Mouse (Mus musculus) MN1 (cell line): ENCODE measurements around the gene Entpd3.
A peak's percentile ranks its signal among the peaks of the same experiment; 100 is the strongest.

ENCODE experiments used
- DNase-seq: peaks from one replicate; pipeline ENCODE4 v3.0.0-alpha.2; 2016; ENCODE audit warnings: low spot score

Entpd3 gene

GRCm38 (mm10) chr9:120539662-120540251 lies at the start of gene Entpd3:
Gene Entpd3 (plus strand): TSS chr9:120539818.
- DNase-seq: peak; percentile 45

- DNase-seq: no peak
Observed at GRCm38 (mm10) chr9:120491509-120491908, 48.1 kb upstream of the Entpd3 start.

GRCm38 (mm10) chr9:120492010-120492399 lies 47.6 kb upstream of the Entpd3 start, which contains the start of gene Eif1b:
Gene Eif1b (plus strand): TSS chr9:120492232.
- DNase-seq: peak; percentile 12

- peak; percentile 79 for DNase-seq
Observed at GRCm38 (mm10) chr9:120492400-120493351, 46.9 kb upstream of the Entpd3 start.

DNA sequence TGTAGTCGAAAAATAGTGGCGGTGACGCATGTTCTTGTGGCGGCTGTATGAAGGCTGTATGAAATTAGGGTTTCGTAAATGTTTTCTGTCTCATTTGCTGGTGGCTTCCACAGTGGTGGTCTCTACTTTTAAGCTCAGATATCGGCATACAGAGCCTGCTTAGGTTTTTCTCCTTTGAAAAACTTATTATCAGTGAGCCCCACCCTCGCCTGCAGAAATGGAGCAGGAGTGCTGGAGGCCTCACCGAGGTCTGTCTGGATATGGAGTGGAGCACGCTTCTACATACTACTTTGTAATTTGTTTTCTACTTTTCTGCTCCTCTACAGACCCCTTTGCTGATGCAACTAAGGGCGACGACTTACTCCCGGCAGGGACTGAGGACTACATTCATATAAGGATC lies 45.8 kb upstream of the Entpd3 start:
- no peak for DNase-seq

DNA sequence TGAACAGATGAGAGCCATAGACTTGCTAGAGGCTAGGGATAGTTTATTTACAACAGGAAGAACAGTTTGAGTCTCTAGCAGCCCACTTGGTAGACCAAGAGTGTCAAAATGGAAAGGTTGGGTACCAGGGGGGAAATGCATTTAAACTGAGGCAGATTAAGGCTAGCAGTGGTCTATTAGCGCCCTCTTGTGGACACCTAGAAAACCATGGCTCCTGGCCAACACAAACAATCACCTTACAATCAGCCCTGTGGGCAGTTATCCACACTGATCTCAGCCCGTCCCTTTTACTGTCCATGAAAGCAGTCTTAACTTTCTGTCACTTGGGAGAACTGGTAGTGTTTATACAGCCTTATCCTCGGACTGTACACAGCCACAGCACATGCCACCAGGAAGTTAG lies 42.9 kb upstream of the Entpd3 start:
- peak; percentile 75 for DNase-seq

DNA sequence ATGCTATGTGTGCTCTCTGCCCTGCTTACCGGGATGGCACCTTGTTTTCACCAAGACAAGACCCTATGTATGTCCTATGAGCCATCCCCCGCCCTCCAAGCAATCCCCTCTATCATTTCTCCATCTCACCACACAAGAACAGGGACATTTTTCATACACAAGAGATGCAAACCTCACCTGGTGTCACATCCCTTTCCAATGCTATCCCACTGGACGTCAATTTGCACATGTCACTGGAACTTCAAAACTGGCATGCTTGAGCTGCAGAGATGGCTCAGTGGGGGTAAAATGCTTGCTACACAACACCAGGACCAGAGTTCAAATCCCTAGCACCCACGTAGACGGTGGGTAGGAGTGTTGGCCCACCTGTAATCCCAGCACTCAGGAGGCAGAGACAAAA lies 41.6 kb upstream of the Entpd3 start:
- no peak for DNase-seq

DNA sequence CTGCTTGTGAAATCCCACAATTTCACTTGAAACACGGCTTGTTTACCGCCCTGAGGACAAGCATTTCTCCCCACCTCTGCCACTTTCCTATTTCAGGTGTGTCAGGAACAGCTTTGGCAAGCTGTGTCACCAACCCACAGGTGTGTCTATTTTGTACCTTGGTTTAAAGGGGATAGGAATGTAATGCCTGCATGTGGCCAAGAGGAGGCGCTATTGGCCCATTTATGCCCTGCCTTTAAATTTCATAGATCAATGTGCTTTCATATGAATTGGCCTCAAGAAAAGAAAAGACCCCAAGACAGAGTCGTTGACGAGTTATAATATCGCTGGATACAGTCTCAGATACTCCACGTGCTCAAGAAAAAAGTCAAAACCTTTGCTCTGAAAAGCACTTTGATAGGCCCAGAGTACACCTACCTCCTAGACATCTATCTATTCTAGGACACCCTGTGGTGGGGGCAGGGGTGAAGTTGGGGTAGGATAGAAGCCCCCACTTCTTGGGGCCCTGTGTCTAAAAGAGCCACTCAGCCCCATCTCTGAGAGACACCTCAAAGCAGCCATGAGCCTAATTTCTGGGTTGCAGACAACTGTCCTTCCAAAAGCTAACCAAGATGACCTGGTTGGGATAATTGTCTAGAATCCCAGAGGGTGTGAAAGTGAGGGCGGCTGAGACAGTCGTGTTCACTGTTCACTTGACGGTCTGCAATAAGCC lies 38.3 kb upstream of the Entpd3 start:
- DNase-seq: peak; percentile 57

- DNase-seq: peak; percentile 89
Observed at GRCm38 (mm10) chr9:120502013-120502412, 37.6 kb upstream of the Entpd3 start.

GRCm38 (mm10) chr9:120504423-120504822 lies 35.2 kb upstream of the Entpd3 start:
- DNase-seq: no peak

GRCm38 (mm10) chr9:120511781-120512180 lies 27.8 kb upstream of the Entpd3 start:
- no peak for DNase-seq

DNA sequence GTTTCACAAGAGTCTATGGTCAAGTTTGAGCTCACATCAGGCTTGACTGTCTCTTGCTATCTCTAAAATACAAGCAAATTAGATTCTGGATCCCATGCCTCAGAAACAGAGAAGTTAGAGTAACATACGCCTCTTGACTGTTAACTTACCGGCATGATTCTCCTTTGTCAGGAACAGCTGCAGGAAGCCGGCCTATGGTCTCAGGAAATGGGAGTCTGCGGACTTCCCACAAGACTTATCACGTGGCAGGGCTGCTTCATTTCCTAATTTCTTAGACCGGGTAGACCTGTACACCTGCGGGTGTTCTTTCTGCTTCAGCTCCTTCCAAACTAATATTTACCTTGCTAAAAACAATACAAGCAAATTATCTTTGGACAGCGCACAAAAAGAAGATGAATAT lies 22.9 kb upstream of the Entpd3 start:
- no peak for DNase-seq

DNA sequence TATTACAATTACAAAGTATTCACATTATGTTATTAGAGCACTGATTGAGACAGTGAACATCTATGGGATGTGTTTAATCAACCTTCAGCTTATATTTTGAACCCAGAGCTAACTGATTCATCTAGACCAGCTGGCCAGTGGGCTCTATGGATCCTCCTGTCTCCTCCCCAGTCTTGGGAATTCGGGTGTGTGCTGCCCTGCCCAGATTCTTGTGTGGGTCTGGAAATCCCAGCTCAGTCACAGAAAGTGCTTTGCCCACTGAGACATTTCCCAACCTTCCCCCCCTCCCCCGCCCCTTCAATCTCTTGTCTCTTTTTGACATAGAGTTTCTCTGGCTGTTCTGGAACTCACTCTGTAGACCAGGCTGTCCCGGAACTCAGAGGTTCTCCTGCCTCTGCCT lies 20.7 kb upstream of the Entpd3 start:
- DNase-seq: no peak

DNA sequence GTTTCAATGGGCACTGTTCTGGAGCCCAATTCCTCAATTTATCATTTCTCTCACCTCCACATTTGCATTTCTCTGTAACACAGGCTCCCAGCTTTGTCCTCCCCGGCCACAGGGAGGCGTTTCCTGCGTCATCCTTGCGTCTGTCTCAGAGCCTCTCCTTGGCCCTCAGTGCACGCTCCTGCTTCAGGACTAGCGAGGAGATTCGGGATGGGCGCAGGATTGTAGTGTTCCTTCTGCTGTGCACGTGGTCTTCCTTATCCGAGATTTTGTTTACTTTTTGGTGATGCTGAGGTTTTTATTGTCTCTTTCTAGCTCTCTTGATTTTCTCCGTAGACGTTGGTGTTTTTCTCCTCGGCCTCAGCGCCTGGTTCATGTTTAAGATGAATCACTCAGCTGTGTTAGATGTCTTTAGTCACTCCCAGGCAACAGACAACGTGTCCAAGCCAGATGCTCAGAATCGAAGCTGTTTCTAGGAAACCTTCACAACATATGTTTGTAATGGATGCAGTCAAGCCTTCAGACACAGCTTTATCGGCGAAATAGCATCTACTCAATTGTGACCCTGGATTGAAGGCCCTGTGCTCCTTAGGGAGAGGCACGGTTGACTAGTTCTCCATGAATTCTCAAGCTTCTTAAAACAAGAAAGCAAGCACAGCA lies 20.0 kb upstream of the Entpd3 start:
- DNase-seq: peak; percentile 90

- no peak for DNase-seq
Observed at GRCm38 (mm10) chr9:120521161-120521560, 18.5 kb upstream of the Entpd3 start.

DNA sequence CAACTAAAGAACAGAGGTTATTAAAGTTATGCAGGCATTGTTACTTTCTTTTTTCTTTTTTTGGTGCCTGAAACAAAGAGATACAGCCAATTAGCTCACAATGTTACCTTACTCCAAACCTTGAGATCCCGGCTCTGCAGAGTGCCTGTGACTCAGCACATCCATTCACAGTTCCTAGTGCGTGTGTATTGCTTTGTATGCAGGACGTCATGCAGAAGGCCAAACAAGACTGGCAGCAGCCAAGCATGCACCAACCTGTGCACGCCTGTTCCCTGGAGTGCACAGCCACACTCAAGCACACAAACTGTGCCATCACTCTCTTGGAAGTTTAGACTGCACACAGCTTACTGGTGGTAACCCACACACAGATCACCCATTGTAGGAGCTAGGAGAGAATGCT lies 12.3 kb upstream of the Entpd3 start:
- no peak for DNase-seq

GRCm38 (mm10) chr9:120527919-120528318 lies 11.7 kb upstream of the Entpd3 start:
- DNase-seq: no peak

DNA sequence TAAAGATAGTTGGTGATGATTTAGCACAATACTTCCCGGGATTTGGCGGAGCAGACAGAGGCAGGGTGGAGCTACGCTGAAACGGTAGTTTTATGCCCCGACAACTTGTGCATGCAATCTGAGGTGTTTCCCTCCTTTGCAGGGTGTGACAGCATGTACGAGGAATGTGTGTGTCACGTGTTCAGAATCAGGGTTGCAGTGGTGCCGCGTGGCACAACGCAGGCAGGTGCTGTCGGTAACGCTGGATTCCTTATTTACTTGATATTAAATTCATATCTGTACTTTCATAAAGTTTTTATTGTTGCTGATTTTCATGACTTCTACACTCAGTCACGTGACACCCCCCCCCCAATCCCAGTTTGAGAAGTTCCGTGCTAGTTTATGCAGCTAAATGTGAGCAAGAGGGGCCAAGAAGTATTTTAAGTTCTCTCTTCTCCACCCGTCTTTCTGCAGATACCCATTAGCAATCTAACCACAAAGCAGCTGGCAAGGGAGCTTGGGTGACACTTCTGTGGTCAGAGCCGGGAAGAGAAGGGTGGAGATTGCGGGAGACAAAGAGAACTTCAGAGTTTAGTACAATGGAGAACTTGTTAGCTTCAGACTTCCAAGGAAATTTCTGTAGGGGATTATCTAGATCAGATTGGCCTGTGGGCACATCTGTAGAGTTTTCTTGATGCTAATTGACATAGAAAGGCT lies 10.7 kb upstream of the Entpd3 start:
- DNase-seq: no peak

DNA sequence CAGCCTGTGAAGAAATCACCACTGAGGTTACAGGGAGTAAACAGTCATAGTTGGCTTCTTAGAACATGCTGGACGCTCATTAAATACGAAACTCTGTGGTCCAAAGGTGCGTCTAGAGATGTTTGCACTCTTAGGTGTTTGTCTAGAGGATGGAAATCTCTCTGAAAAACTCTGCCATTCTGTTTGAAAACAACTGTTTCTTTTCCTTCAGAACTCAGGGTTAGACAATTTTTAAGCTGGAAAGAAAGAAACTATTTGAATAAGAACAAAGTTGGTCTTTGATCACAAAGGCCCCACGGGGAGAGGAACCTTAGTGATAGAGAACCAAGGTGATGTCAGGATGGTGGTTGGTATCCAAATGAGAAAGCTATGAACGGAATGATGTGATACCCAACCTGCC lies 9.1 kb upstream of the Entpd3 start:
- DNase-seq: no peak

- DNase-seq: no peak
Observed at GRCm38 (mm10) chr9:120532062-120532461, 7.6 kb upstream of the Entpd3 start.

- no peak for DNase-seq
Observed at GRCm38 (mm10) chr9:120532691-120533090, 6.9 kb upstream of the Entpd3 start.
